Mouse (Mus musculus) embryonic facial prominence, embryonic 13.5 days (tissue): ENCODE data around the gene Wdr1. TPM values are rescaled to one million over a fixed set of nuclear protein-coding genes. Genes with fewer than 3 reads are reported as not detected.

Experiments
- ATAC-seq: fragments of 200-750 bp; cut with Nextera tagmentation; 2 replicates; pipeline ENCODE4 v1.8.0; 2017; ENCODE audit warnings: low read depth; ENCODE audit not compliant: insufficient number of reproducible peaks, insufficient read depth, low FRiP score, low TSS enrichment
- H3K27ac ChIP-seq: fragments of 300-500 bp; sonication (generic); 2 replicates; pipeline ENCODE4 v1.5.1; 2015; ENCODE audit warnings: moderate library complexity, mild to moderate bottlenecking, inconsistent platforms
- H3K27me3 ChIP-seq: fragments of 300-500 bp; sonication (generic); 2 replicates; pipeline ENCODE4 v1.6.1; 2015; ENCODE audit warnings: mild to moderate bottlenecking, inconsistent platforms
- H3K36me3 ChIP-seq: fragments of 300-500 bp; sonication (generic); 2 replicates; pipeline ENCODE4 v1.6.1; 2015; ENCODE audit warnings: mild to moderate bottlenecking, inconsistent platforms
- H3K4me1 ChIP-seq: fragments of 300-500 bp; sonication (generic); 2 replicates; pipeline ENCODE4 v1.6.1; 2015; ENCODE audit warnings: inconsistent platforms
- H3K4me2 ChIP-seq: fragments of 300-500 bp; sonication (generic); 2 replicates; pipeline ENCODE4 v1.6.1; 2015; ENCODE audit warnings: moderate library complexity, mild to moderate bottlenecking, inconsistent platforms
- H3K4me3 ChIP-seq: fragments of 300-500 bp; sonication (generic); 2 replicates; pipeline ENCODE4 v1.5.1; 2015; ENCODE audit warnings: mild to moderate bottlenecking, inconsistent platforms
- H3K9ac ChIP-seq: fragments of 300-500 bp; sonication (generic); 2 replicates; pipeline ENCODE4 v1.6.1; 2015; ENCODE audit warnings: mild to moderate bottlenecking, inconsistent platforms
- H3K9me3 ChIP-seq: fragments of 300-500 bp; sonication (generic); 2 replicates; pipeline ENCODE4 v1.6.1; 2016; ENCODE audit warnings: inconsistent platforms
- WGBS: fragments of 180-500 bp; shearing (Covaris S2); methylation state at CpG from one replicate; pipeline ENCODE4 v1.1.7; 2015; ENCODE audit warnings: mixed read lengths; 5-methylcytosine and 5-hydroxymethylcytosine counted together
- polyA plus RNA-seq: library from polyadenylated mRNA; unstranded; fragments of >200 nt; fragmentation: Nextera tagmentation; extraction: Ambion mirVana; gene quantifications from 2 replicates; pipeline ENCODE4 v1.2.1, GENCODE M21; 2015

The Wdr1 gene
- polyA plus RNA-seq, 1 experiment from 2014 or later = 200 TPM

- H3K9me3 ChIP-seq = no peaks in the 10 kb centered on the region
- H3K4me2 ChIP-seq = no peak overlapping the region
- no peak for ATAC-seq
- no peak overlapping the region for H3K9ac ChIP-seq
- H3K27me3 ChIP-seq = no peaks in the 10 kb centered on the region
- no peaks in the 10 kb centered on the region for H3K36me3 ChIP-seq
- peaks cover 16% of the 10 kb centered on the region for H3K4me1 ChIP-seq
- H3K4me3 ChIP-seq = no peak overlapping the region
- H3K27ac ChIP-seq = no peak overlapping the region
- 86% methylated on average over 25 of the region's 25 CpGs for WGBS
These were observed 86.0 kb downstream of the Wdr1 start for GRCm38 (mm10) chr5:38476861-38477565.

Other genes starting within 250 kb of the Wdr1 start
- 0.08 and 0.22 TPM in 2 replicates for gene Drd5, start 243.9 kb downstream of the Wdr1 start, polyA plus RNA-seq
- gene Slc2a9, start 60.1 kb downstream of the Wdr1 start, polyA plus RNA-seq = 0.72 and 1.9 TPM in 2 replicates
- 25.2 and 34.9 TPM in 2 replicates for gene Zfp518b, start 121.6 kb upstream of the Wdr1 start, polyA plus RNA-seq